Mouse (Mus musculus) ES-E14 (cell line): ENCODE measurements at regions not wholly inside any gene's neighbourhood (a gene's known extent, or its start where the extent isn't known, plus 50 kb on each side); places are given as distances from the start of the nearest gene placed in this dataset.

ENCODE experiments used
- DNase-seq: peaks from one replicate; pipeline ENCODE4 v3.0.0-alpha.2; 2013; ENCODE audit warnings: low read depth, low spot score
- H3K27ac ChIP-seq: 2 replicates; pipeline ENCODE4 v1.5.1; 2012; ENCODE audit warnings: low read depth, mild to moderate bottlenecking, low read length, moderate library complexity, mixed read lengths; ENCODE audit not compliant: poor library complexity, insufficient read depth, severe bottlenecking
- H3K36me3 ChIP-seq: 2 replicates; pipeline ENCODE4 v1.6.1; 2012; ENCODE audit warnings: mild to moderate bottlenecking, low read length, moderate library complexity, mixed read lengths; ENCODE audit not compliant: control insufficient read depth, poor library complexity, insufficient read depth, severe bottlenecking
- H3K4me1 ChIP-seq, 2 experiments: fragments of 150-350 bp in 1 of 2; sonication (generic) in 1 of 2; 2 replicates each; pipeline ENCODE4 v1.6.1; 2012; ENCODE audit warnings: low read length in 2 of 2, mild to moderate bottlenecking in 1 of 2, mixed read lengths in 1 of 2; ENCODE audit not compliant: control insufficient read depth in 2 of 2, insufficient read depth in 2 of 2, poor library complexity in 1 of 2
- H3K4me3 ChIP-seq, 2 experiments: fragments of 150-350 bp in 1 of 2; sonication (generic) in 1 of 2; 2 replicates each; pipeline ENCODE4 v1.5.1; 2012; ENCODE audit warnings: low read length in 2 of 2, low read depth in 1 of 2, mild to moderate bottlenecking in 1 of 2, mixed read lengths in 1 of 2; ENCODE audit not compliant: insufficient read depth in 1 of 2, poor library complexity in 1 of 2, severe bottlenecking in 1 of 2
- H3K9ac ChIP-seq: 2 replicates; pipeline ENCODE4 v1.6.1; 2012; ENCODE audit warnings: low read depth, mild to moderate bottlenecking, low read length, mixed read lengths; ENCODE audit not compliant: poor library complexity, insufficient read depth, severe bottlenecking
- H3K9me3 ChIP-seq: fragments of 150-350 bp; sonication (generic); 2 replicates; pipeline ENCODE4 v1.6.1; 2012; ENCODE audit warnings: low read depth, mild to moderate bottlenecking, low read length; ENCODE audit not compliant: control insufficient read depth, insufficient read depth
- CHD2 ChIP-seq: IDR thresholded peaks from 2 replicates; pipeline ENCODE4 v1.6.1; 2014; ENCODE audit warnings: mild to moderate bottlenecking, low read depth, low read length, inconsistent platforms
- HCFC1 ChIP-seq: IDR thresholded peaks from 2 replicates; pipeline ENCODE4 v1.6.1; 2012; ENCODE audit warnings: low read length, inconsistent platforms, borderline replicate concordance; ENCODE audit not compliant: insufficient read depth
- MAFK ChIP-seq: IDR thresholded peaks from 2 replicates; pipeline ENCODE4 v1.6.1; 2014; ENCODE audit warnings: mild to moderate bottlenecking, low read depth, low read length, inconsistent platforms; ENCODE audit not compliant: insufficient read depth
- ZC3H11A ChIP-seq: IDR thresholded peaks from 2 replicates; pipeline ENCODE4 v1.6.1; 2012; ENCODE audit warnings: low read depth, mild to moderate bottlenecking, inconsistent platforms, low read length, borderline replicate concordance
- ZNF384 ChIP-seq: IDR thresholded peaks from 2 replicates; pipeline ENCODE4 v1.6.1; 2012; ENCODE audit warnings: low read depth, low read length, inconsistent platforms
- in situ Hi-C, 2 experiments: fragments of 600-800 bp; cut with MboI; formaldehyde crosslinking; loops; one replicate each; pipeline ENCODE4 v1.15.1; 2025; ENCODE audit warnings: low sequenced_read_pairs in 2 of 2, inconsistent platforms in 1 of 2; ENCODE audit not compliant: unreplicated experiment in 2 of 2

- in situ Hi-C loops = no loop called here
- TF ChIP-seq ZC3H11A (no peak), HCFC1 (no peak), ZNF384 (no peak), CHD2 (no peak), MAFK (no peak)
- no peak for DNase-seq
- Histone ChIP-seq H3K4me1 (no peaks in the 10 kb centered on the region), H3K9ac (no peak overlapping the region), H3K27ac (no peak overlapping the region), H3K36me3 (no peaks in the 10 kb centered on the region), H3K4me3 (no peak overlapping the region), H3K9me3 (no peaks in the 10 kb centered on the region)
Measured at GRCm38 (mm10) chr14:120172844-120173243, 102.6 kb upstream of the Mbnl2 start.

- TF ChIP-seq ZC3H11A = no peak
- no peak for TF ChIP-seq MAFK
- TF ChIP-seq ZNF384 = no peak
- no peak for TF ChIP-seq CHD2
- no peak for TF ChIP-seq HCFC1
- DNase-seq = no peak
- no peak overlapping the region for H3K27ac ChIP-seq
- no peak overlapping the region for H3K9ac ChIP-seq
- H3K9me3 ChIP-seq = no peaks in the 10 kb centered on the region
- H3K4me1 ChIP-seq = no peaks in the 10 kb centered on the region
- no peaks in the 10 kb centered on the region for H3K36me3 ChIP-seq
- in situ Hi-C loops = no loop called here
- no peak overlapping the region for H3K4me3 ChIP-seq
Measured at GRCm38 (mm10) chr14:120174615-120175014, 100.9 kb upstream of the Mbnl2 start.

- H3K27ac ChIP-seq = no peak overlapping the region
- H3K36me3 ChIP-seq = no peaks in the 10 kb centered on the region
- H3K4me1 ChIP-seq = no peaks in the 10 kb centered on the region
- H3K9me3 ChIP-seq = no peaks in the 10 kb centered on the region
- H3K9ac ChIP-seq = no peak overlapping the region
- no peak for TF ChIP-seq HCFC1
- TF ChIP-seq ZNF384 = no peak
- no peak for TF ChIP-seq MAFK
- TF ChIP-seq ZC3H11A = no peak
- TF ChIP-seq CHD2 = no peak
- DNase-seq = no peak
- H3K4me3 ChIP-seq = no peak overlapping the region
- in situ Hi-C loops = no loop called here
Measured at GRCm38 (mm10) chr14:120195218-120195617, 80.3 kb upstream of the Mbnl2 start.

- no peak overlapping the region for H3K9ac ChIP-seq
- H3K4me3 ChIP-seq = no peak overlapping the region
- H3K4me1 ChIP-seq = no peaks in the 10 kb centered on the region
- H3K27ac ChIP-seq = peak overlapping the region; percentile 37; the same call in 1 of the 2 replicates
- no peak for DNase-seq
- H3K9me3 ChIP-seq = no peaks in the 10 kb centered on the region
- TF ChIP-seq HCFC1 = no peak
- in situ Hi-C loops = no loop called here
- no peaks in the 10 kb centered on the region for H3K36me3 ChIP-seq
Measured at GRCm38 (mm10) chr14:120211741-120212140, 63.7 kb upstream of the Mbnl2 start.

GRCm38 (mm10) chr14:120212626-120213025, 62.8 kb upstream of the Mbnl2 start:
- TF ChIP-seq CHD2 = no peak
- no peak for TF ChIP-seq HCFC1
- H3K4me1 ChIP-seq = no peaks in the 10 kb centered on the region
- H3K9me3 ChIP-seq = no peaks in the 10 kb centered on the region
- no peak overlapping the region for H3K27ac ChIP-seq
- no peak overlapping the region for H3K4me3 ChIP-seq
- in situ Hi-C loops = no loop called here
- H3K36me3 ChIP-seq = no peaks in the 10 kb centered on the region
- no peak for DNase-seq
- H3K9ac ChIP-seq = no peak overlapping the region
